Mouse (Mus musculus) splenic B cell, adult 2 months (primary cell): Measurements from ENCODE around the gene Slc44a5.
A peak's percentile ranks its signal among the peaks of the same experiment; 100 is the strongest.

Experiments
- DNase-seq: peaks from one replicate; pipeline ENCODE4 v3.0.0-alpha.2; 2011; ENCODE audit warnings: low read depth, low spot score
- H3K27me3 ChIP-seq: 2 replicates; pipeline ENCODE4 v1.6.1; 2012; ENCODE audit warnings: mild to moderate bottlenecking, low read length, moderate library complexity, mixed read lengths; ENCODE audit not compliant: control insufficient read depth, poor library complexity, insufficient read depth, severe bottlenecking
- H3K36me3 ChIP-seq: 2 replicates; pipeline ENCODE4 v1.6.1; 2012; ENCODE audit warnings: mild to moderate bottlenecking, low read length, moderate library complexity, mixed read lengths; ENCODE audit not compliant: control insufficient read depth, poor library complexity, insufficient read depth, severe bottlenecking

Slc44a5 gene

DNA sequence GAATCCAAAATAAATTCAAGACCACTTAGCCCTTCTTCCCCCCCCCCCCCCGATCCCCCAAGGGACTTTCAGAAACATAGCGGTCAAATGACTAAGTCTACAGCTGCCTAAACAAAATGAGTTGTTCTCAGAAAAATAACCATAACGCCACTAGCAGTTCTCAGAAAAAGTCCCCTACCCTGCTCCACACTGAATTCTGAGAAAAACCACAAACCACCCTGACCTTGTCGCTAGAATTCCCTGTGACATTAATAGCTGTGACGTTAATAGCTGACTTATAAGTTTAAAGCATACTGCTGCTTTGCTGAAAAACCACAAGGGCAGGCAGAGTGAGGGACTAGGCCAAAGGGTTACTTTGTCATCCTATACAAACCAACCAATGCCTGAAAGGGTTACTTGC lies 15.3 kb upstream of the Slc44a5 start:
- no peak for DNase-seq
- Histone ChIP-seq H3K27me3 (no peaks in the 10 kb centered on the region), H3K36me3 (no peaks in the 10 kb centered on the region)

GRCm38 (mm10) chr3:153959035-153959730 lies 14.1 kb upstream of the Slc44a5 start:
- no peaks in the 10 kb centered on the region for H3K27me3 ChIP-seq
- H3K36me3 ChIP-seq = no peaks in the 10 kb centered on the region
- DNase-seq = peak; percentile 69

GRCm38 (mm10) chr3:153959731-153960207 lies 13.5 kb upstream of the Slc44a5 start:
- no peak for DNase-seq
- no peaks in the 10 kb centered on the region for H3K27me3 ChIP-seq
- H3K36me3 ChIP-seq = no peaks in the 10 kb centered on the region

DNA sequence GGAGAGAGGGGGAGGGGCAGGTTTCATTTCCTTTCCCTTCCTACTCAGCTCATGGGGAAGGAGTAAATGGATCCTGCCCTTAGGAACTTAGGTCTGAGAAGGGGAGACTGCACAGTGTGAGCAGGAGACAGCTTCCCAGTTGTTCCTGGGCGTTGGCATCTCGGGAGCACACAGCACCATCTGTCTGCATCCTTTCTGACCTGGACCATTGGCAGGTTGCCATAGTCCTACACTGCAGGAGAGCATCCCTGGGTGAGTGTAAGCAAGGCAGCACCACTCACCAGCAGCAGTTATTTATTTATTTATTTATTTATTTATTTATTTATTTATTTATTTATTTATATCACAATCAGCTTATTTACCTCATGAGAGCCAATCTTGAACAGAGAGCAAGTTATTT lies 12.4 kb upstream of the Slc44a5 start:
- DNase-seq = no peak
- H3K36me3 ChIP-seq = no peaks in the 10 kb centered on the region

DNA sequence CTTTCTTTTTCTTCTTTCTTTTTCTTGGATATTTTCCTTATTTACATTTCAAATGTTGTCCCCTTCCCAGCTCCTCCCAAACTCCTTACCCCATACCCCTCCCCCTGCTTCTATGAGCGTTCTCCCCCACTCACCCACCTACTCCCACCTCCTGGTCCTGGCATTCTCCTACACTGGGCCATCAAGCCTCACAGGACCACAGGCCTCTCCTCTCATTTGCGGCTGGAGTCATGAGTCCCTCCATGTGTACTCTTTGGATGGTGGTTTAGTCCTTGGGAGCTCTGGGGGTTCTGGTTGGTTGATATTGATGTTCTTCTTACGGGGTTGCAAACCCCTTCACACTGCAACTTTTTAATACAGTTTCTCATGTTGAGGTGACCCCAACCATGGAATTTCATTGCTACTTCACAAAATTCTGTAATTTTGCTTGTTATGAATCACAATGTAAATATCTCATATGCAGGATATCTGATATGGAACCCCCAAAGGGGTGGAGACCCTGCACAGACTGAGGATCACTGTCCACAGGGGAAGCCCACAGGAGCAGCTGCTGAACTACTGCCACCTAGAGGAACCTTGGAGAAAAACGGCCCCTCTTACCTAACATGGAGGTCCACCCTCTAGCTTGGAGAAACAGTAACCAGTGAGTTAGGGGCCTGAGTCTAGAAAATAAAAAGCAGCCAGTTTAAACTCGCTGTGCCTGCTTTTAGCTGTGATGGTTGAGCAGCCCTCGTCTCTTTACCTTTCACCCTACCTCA lies 11.4 kb upstream of the Slc44a5 start:
- peak; percentile 36 for DNase-seq
- Histone ChIP-seq H3K36me3 (no peaks in the 10 kb centered on the region), H3K27me3 (no peaks in the 10 kb centered on the region)

More for the DNA sequence above, 12.4 kb upstream of the Slc44a5 start:
- H3K27me3 ChIP-seq = no peaks in the 10 kb centered on the region

DNA sequence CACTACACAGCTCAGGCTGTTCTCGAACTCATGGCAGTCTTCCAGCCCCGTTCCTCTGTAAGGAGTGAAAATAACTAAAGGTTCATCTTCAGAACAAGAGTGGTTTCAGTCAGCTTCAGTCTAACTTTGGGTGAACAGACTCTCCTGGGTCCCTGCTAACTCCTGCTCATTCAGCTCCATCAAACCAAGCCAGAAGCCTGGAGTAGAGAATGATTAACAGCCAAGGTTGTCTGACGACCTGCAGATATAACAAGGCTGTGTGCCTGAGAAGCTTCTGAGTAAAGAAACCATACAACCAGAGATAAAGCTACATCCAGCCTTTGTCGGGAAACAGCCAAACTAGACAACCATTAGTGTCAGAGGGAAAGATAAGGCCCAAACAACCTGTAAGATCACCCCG lies 5.8 kb upstream of the Slc44a5 start:
- H3K27me3 ChIP-seq = no peaks in the 10 kb centered on the region
- H3K36me3 ChIP-seq = no peaks in the 10 kb centered on the region
- DNase-seq = no peak

DNA sequence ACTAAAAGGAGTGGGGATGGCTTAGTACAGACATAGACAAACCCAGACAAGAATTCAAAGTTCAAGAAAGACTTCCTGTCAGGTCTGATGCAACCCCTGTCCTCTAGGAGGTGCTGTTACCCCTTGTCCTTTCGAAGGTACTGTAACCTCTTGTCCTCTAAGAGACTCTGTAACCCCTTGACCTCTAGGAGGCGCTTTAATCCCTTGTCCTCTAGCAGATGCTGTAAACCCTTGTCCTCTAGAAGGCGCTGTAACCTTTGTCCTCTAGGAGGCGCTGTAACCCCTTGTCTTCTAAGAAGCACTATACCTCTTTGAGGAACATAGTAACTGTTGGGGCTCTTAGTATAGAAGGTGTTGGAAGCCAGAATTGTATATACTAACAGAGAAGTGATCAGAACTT lies 4.7 kb upstream of the Slc44a5 start:
- peak; percentile 61 for DNase-seq
- no peaks in the 10 kb centered on the region for H3K36me3 ChIP-seq
- H3K27me3 ChIP-seq = no peaks in the 10 kb centered on the region; the same call in 1 of the 2 replicates

DNA sequence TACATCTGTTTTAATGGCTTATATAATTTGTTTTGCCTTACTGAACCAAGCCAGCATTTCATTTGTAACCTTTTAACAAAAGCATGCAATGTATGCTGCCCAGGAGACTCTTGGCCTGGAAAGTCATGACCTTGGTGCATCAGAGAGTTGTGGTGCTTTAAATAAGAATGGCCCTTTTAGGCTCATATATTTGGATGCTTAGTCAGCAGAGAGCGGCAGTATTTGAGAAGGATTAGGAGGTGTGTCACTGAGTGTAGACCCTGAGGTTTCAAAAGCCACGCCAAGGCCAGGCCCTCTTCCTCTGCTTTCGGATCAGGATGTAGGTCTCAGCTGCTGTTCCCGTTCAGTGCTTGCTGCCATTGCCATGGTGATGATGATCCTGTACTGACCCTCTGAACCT lies 3.8 kb upstream of the Slc44a5 start:
- DNase-seq = no peak
- Histone ChIP-seq H3K36me3 (no peaks in the 10 kb centered on the region), H3K27me3 (no peaks in the 10 kb centered on the region; the same call in 1 of the 2 replicates)

GRCm38 (mm10) chr3:153973949-153974760 lies 919 bp downstream of the Slc44a5 start:
- no peak for DNase-seq
- H3K36me3 ChIP-seq = no peaks in the 10 kb centered on the region
- H3K27me3 ChIP-seq = no peaks in the 10 kb centered on the region; the same call in 1 of the 2 replicates

GRCm38 (mm10) chr3:153975060-153975459 lies 1.8 kb downstream of the Slc44a5 start:
- Histone ChIP-seq H3K36me3 (no peaks in the 10 kb centered on the region), H3K27me3 (no peaks in the 10 kb centered on the region; the same call in 1 of the 2 replicates)
- DNase-seq = no peak

- DNase-seq = no peak
- no peaks in the 10 kb centered on the region for H3K36me3 ChIP-seq
- no peaks in the 10 kb centered on the region; the same call in 1 of the 2 replicates for H3K27me3 ChIP-seq
Observed at GRCm38 (mm10) chr3:153975791-153976190, 2.6 kb downstream of the Slc44a5 start.

DNA sequence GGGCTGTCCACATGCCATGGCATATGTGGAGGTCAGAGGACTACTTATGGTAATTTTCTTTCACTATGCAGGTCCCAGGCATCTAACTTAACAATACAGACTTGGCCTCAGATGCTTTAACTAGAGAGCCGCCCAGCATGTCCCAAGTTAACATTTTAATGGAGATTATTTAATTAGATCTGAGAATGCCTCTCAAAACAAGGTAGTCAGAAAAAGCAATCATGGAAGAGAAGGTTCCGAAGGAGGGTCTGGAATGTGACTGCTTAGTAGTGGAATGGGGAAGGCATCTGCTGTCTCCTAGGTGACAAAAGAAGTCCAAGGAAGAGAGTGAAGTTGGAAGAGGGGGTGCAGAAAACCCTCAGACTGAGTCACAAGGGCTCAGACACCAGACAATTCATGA lies 7.4 kb downstream of the Slc44a5 start:
- no peak for DNase-seq
- no peaks in the 10 kb centered on the region for H3K36me3 ChIP-seq

DNA sequence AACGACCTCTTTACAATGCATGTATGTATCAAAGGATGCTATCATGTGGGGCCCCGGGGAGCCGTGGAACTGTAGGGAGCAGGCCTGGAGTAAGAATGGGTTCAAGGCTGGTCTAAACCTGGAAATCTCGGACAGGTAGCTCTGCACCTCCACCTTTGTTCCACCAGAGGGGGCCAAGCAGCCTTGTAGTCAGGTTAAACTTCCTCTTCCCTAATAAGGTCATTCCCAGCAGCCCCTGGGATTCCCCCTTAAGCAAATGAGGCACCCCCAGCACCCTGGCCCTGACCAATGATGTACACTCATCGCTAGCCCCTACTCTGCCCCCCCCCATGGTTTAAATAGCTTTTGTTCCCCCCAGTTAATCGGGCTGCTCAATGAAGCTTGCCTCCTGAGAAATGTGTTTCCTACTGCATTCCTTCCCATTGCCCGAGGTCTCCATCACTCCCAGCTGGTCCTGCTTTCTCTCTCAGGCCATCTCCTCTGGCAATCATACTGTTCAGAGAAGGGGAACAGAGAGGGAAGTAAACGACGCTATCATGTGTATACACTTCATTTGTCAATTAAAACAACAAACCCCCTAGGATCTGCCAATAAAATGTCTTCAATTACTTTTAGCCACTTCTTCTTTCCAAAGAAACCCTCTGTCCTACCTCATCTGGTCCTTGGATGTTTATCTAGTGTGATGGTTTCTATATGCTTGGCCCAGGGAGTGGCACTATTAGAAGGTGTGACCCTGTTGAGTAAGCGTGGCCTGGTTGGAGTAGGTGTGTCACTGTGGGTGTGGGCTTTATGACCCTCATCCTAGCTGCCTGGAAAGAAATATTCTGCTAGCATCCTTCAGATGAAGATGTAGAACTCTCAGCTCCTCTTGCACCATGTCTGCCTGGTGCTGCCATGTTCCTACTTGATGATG lies 11.4 kb downstream of the Slc44a5 start:
- peak; percentile 35 for DNase-seq

More for the DNA sequence above, 7.4 kb downstream of the Slc44a5 start:
- H3K27me3 ChIP-seq = no peaks in the 10 kb centered on the region

More for the DNA sequence above, 11.4 kb downstream of the Slc44a5 start:
- Histone ChIP-seq H3K27me3 (no peaks in the 10 kb centered on the region), H3K36me3 (no peaks in the 10 kb centered on the region)
